Mouse (Mus musculus): ENCODE data around the gene Arl15. TPM values are rescaled to one million over a fixed set of nuclear protein-coding genes. Genes with fewer than 3 reads are reported as not detected.

Arl15 gene
- polyA plus RNA-seq, 1 experiment: 10.1 TPM

DNA sequence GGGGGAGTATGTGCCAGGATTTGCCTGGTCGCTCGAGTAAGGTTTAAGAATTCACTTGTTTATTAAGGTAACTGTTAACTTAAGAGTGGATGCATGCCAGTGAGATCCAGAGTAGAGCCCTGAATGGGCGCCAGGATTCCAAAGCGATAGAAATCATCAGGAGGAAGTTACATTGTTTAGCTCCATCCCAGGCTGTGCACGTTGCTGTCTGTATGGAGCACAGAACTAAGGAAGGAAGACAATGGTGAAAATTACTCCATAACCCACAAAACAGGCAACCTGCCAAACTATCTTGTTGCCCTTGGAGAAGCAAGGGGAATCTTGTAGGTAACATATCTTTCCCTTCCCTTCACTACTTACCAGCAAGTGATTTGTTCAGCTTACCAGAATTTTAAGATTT, 176.4 kb downstream of the Arl15 start:
- Histone ChIP-seq H3K4me3 (ENCODE audit: insufficient read depth, low read length) (no peak overlapping the region), H3K27ac (ENCODE audit: insufficient read depth, low read depth, low read length) (no peak overlapping the region), H3K4me1 (ENCODE audit: control insufficient read depth, insufficient read depth, low read length) (peaks cover 7% of the 10 kb centered on the region)
- no peak for TF ChIP-seq CTCF (IDR thresholded peaks at IDR 0.05; ENCODE audit: low read depth, low read length)
- no peak for TF ChIP-seq POLR2A (IDR thresholded peaks at IDR 0.05; ENCODE audit: borderline replicate concordance, low read depth, low read length)

GRCm38 (mm10) chr13:113972401-113972800, 178.1 kb downstream of the Arl15 start:
- H3K27ac ChIP-seq (ENCODE audit: insufficient read depth, low read depth, low read length): no peak overlapping the region
- no peak overlapping the region for H3K4me3 ChIP-seq (ENCODE audit: insufficient read depth, low read length)
- H3K4me1 ChIP-seq (ENCODE audit: control insufficient read depth, insufficient read depth, low read length): peaks cover 7% of the 10 kb centered on the region
- TF ChIP-seq CTCF (IDR thresholded peaks at IDR 0.05; ENCODE audit: low read depth, low read length) (no peak), POLR2A (IDR thresholded peaks at IDR 0.05; ENCODE audit: borderline replicate concordance, low read depth, low read length) (no peak)

DNA sequence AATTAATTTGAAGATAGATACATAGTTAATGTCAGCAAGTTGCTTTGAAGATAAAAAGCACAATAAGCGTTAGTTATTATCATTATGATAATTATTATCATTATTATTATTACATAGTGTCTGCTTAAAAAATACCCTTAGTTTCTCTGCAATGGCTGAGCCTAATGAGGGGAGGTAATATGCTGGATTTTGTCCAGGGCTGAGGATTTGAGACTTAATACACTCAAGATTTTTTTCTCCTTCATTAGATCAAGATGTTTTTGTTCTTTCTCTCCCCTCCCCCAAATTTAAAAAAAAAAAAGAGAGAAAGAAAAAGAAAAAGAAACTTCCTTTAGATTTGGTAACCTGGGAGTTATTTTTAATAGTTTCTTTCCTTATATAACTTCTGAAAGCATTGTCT, 180.6 kb downstream of the Arl15 start:
- H3K27ac ChIP-seq (ENCODE audit: insufficient read depth, low read depth, low read length): no peak overlapping the region
- TF ChIP-seq POLR2A (IDR thresholded peaks at IDR 0.05; ENCODE audit: borderline replicate concordance, low read depth, low read length) (no peak), CTCF (IDR thresholded peaks at IDR 0.05; ENCODE audit: low read depth, low read length) (no peak)
- H3K4me1 ChIP-seq (ENCODE audit: control insufficient read depth, insufficient read depth, low read length): peaks cover 7% of the 10 kb centered on the region
- no peak overlapping the region for H3K4me3 ChIP-seq (ENCODE audit: insufficient read depth, low read length)

DNA sequence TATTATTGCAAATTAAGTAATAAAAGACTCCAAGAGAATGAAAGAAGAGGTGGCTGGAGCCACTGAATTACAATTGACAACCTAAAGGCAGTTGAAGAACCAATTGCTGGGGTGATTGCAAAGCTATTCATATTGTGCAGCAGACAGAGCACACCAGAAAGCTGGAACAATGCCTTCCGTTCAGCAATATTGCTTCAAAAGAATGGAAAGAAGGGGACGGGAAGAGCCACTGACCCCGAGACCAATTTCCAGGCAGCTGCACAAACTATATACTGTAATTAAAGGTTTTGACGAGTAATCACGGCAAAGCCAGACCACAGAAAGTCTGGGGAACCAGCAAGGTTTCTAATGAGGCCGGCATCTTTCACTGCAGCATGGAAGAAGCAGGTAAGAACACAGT, 181.4 kb downstream of the Arl15 start:
- no peak overlapping the region for H3K27ac ChIP-seq (ENCODE audit: insufficient read depth, low read depth, low read length)
- H3K4me3 ChIP-seq (ENCODE audit: insufficient read depth, low read length): no peak overlapping the region
- TF ChIP-seq POLR2A (IDR thresholded peaks at IDR 0.05; ENCODE audit: borderline replicate concordance, low read depth, low read length) (no peak), CTCF (IDR thresholded peaks at IDR 0.05; ENCODE audit: low read depth, low read length) (no peak)
- 0 out of 2 replicates have a peak, but pooled peaks cover 2% of the 10 kb centered on the region for H3K4me1 ChIP-seq (ENCODE audit: control insufficient read depth, insufficient read depth, low read length)

DNA sequence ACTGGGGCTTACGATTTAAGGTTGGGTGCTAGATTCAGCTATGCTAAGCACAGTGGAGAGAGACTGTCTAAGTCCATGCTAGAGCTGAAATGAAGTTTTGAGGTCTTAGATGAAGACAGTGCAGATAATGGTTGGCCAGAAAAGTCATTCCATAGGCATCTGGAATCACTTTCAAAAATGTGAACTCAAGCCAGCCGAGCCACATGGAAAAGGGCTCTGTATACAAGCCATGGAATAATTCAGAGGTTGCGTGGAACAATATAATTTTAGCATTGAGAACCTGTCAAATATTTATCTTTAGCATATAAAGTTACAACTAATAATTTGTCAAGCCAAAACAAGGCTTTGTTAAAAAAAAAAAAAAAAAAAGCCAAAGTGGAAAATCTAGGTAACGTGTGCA, 182.6 kb downstream of the Arl15 start:
- H3K4me3 ChIP-seq (ENCODE audit: insufficient read depth, low read length): no peak overlapping the region
- 0 out of 2 replicates have a peak, but pooled peaks cover 2% of the 10 kb centered on the region for H3K4me1 ChIP-seq (ENCODE audit: control insufficient read depth, insufficient read depth, low read length)
- H3K27ac ChIP-seq (ENCODE audit: insufficient read depth, low read depth, low read length): no peak overlapping the region
- no peak for TF ChIP-seq CTCF (IDR thresholded peaks at IDR 0.05; ENCODE audit: low read depth, low read length)
- TF ChIP-seq POLR2A (IDR thresholded peaks at IDR 0.05; ENCODE audit: borderline replicate concordance, low read depth, low read length): no peak

- TF ChIP-seq CTCF (IDR thresholded peaks at IDR 0.05; ENCODE audit: low read depth, low read length) (no peak), POLR2A (IDR thresholded peaks at IDR 0.05; ENCODE audit: borderline replicate concordance, low read depth, low read length) (no peak)
- Histone ChIP-seq H3K4me3 (ENCODE audit: insufficient read depth, low read length) (no peak overlapping the region), H3K27ac (ENCODE audit: insufficient read depth, low read depth, low read length) (no peak overlapping the region), H3K4me1 (ENCODE audit: control insufficient read depth, insufficient read depth, low read length) (peaks cover 3% of the 10 kb centered on the region; the same call in 1 of the 2 replicates)
These were observed 186.6 kb downstream of the Arl15 start for GRCm38 (mm10) chr13:113980739-113981460.

DNA sequence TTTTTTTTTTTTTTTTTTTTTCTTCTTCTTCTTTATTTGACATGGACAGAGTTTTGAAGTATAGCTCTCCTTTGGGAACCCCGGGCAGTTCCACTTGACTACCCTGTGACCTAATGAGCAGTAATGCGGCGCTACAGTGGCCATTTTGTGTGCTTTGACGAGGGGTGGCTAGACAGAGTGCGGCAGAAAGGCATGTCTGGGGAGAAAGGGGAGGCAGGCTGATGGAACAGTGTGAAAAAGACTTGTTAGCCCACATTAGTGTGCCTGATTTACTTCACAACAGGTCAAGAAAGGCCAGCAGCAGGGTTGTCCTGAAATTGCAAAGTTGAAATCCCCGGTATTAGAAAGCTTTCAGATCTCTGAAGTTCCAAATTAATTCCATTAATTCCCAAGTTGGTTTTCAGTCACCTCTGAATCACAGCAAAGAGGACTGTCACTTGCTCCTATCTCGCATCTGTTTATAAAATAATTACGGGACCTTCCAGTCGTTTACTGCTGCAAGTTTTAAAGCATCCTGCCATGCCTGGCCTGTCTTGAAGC, 187.2 kb downstream of the Arl15 start:
- no peak overlapping the region for H3K27ac ChIP-seq (ENCODE audit: insufficient read depth, low read depth, low read length)
- TF ChIP-seq POLR2A (IDR thresholded peaks at IDR 0.05; ENCODE audit: borderline replicate concordance, low read depth, low read length) (no peak), CTCF (IDR thresholded peaks at IDR 0.05; ENCODE audit: low read depth, low read length) (no peak)
- no peak overlapping the region for H3K4me3 ChIP-seq (ENCODE audit: insufficient read depth, low read length)
- peaks cover 3% of the 10 kb centered on the region; the same call in 1 of the 2 replicates for H3K4me1 ChIP-seq (ENCODE audit: control insufficient read depth, insufficient read depth, low read length)

DNA sequence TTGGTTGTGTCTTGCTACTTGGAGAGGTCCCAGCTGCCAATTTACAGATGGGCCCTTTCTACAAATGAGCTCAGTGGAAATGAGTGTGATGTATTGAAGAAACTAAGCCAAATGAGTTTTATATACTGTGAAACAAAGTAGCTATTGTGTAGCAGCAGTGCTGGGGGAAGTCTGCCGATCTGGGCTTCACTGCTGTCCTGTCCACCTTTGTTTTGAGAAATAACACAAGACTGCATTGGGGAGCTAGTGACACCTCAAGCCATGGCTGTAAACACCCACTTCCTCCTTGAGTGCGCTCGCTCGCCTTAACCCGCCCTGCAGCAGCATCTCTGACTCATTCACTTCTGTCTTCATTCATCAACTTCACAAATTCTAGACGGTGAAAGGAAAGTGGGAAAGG, 189.3 kb downstream of the Arl15 start:
- H3K4me3 ChIP-seq (ENCODE audit: insufficient read depth, low read length): no peak overlapping the region
- TF ChIP-seq POLR2A (IDR thresholded peaks at IDR 0.05; ENCODE audit: borderline replicate concordance, low read depth, low read length) (no peak), CTCF (IDR thresholded peaks at IDR 0.05; ENCODE audit: low read depth, low read length) (no peak)
- H3K27ac ChIP-seq (ENCODE audit: insufficient read depth, low read depth, low read length): no peak overlapping the region
- peaks cover 3% of the 10 kb centered on the region; the same call in 1 of the 2 replicates for H3K4me1 ChIP-seq (ENCODE audit: control insufficient read depth, insufficient read depth, low read length)

- no peak overlapping the region for H3K4me3 ChIP-seq (ENCODE audit: insufficient read depth, low read length)
- no peak overlapping the region for H3K27ac ChIP-seq (ENCODE audit: insufficient read depth, low read depth, low read length)
- peaks cover 3% of the 10 kb centered on the region; the same call in 1 of the 2 replicates for H3K4me1 ChIP-seq (ENCODE audit: control insufficient read depth, insufficient read depth, low read length)
- TF ChIP-seq CTCF (IDR thresholded peaks at IDR 0.05; ENCODE audit: low read depth, low read length) (no peak), POLR2A (IDR thresholded peaks at IDR 0.05; ENCODE audit: borderline replicate concordance, low read depth, low read length) (no peak)
These were observed 190.2 kb downstream of the Arl15 start for GRCm38 (mm10) chr13:113984491-113984890.

- peaks cover 3% of the 10 kb centered on the region; the same call in 1 of the 2 replicates for H3K4me1 ChIP-seq (ENCODE audit: control insufficient read depth, insufficient read depth, low read length)
- no peak overlapping the region for H3K4me3 ChIP-seq (ENCODE audit: insufficient read depth, low read length)
- TF ChIP-seq CTCF (IDR thresholded peaks at IDR 0.05; ENCODE audit: low read depth, low read length) (no peak), POLR2A (IDR thresholded peaks at IDR 0.05; ENCODE audit: borderline replicate concordance, low read depth, low read length) (no peak)
- no peak overlapping the region for H3K27ac ChIP-seq (ENCODE audit: insufficient read depth, low read depth, low read length)
These were observed 192.7 kb downstream of the Arl15 start for GRCm38 (mm10) chr13:113986864-113987562.
